Mouse (Mus musculus) mouse embryonic stem cell (cell line): Measurements from ENCODE around the gene Ankar.

Experiments used
- in situ Hi-C, 2 experiments: fragments of 300-500 bp; cut with MboI; formaldehyde crosslinking; loops; 1 replicate in 1 of 2; 3 replicates in 1 of 2; pipeline ENCODE4 v1.14.3; 2019 to 2020; ENCODE audit warnings: low sequenced_read_pairs in 2 of 2, low pct_unique_long_range_greater_than_20kb in 1 of 2, mixed read lengths in 1 of 2; ENCODE audit not compliant: unreplicated experiment in 1 of 2

The Ankar gene

GRCm38 (mm10) chr1:72700479-72700878 lies at the start of gene Ankar:
Gene Ankar (minus strand): TSS chr1:72700579.
- in situ Hi-C loops: no loop called here

GRCm38 (mm10) chr1:72746382-72746781 lies 46.0 kb upstream of the Ankar start:
- in situ Hi-C loops: loop anchor here in 1 of 2 experiments (25.0 kb wide), 1 partner anchor 516 kb away; no protein-coding TSS in a partner anchor

GRCm38 (mm10) chr1:72744816-72745506 lies 44.6 kb upstream of the Ankar start:
- in situ Hi-C loops: loop anchor here in 1 of 2 experiments (25.0 kb wide), 1 partner anchor 517 kb away; no protein-coding TSS in a partner anchor

GRCm38 (mm10) chr1:72741406-72741805 lies 41.0 kb upstream of the Ankar start:
- in situ Hi-C loops: loop anchor here in 1 of 2 experiments (25.0 kb wide), 1 partner anchor 521 kb away; no protein-coding TSS in a partner anchor

- in situ Hi-C loops: loop anchor here in 1 of 2 experiments (25.0 kb wide), 1 partner anchor 523 kb away; no protein-coding TSS in a partner anchor
Measured at GRCm38 (mm10) chr1:72739681-72740063, 39.3 kb upstream of the Ankar start.

GRCm38 (mm10) chr1:72738946-72739680 lies 38.7 kb upstream of the Ankar start:
- in situ Hi-C loops: loop anchor here in 1 of 2 experiments (25.0 kb wide), 1 partner anchor 523 kb away; no protein-coding TSS in a partner anchor

- in situ Hi-C loops: loop anchor here in 1 of 2 experiments (25.0 kb wide), 1 partner anchor 526 kb away; no protein-coding TSS in a partner anchor
Measured at GRCm38 (mm10) chr1:72736397-72737125, 36.2 kb upstream of the Ankar start.

GRCm38 (mm10) chr1:72733191-72733691 lies 32.9 kb upstream of the Ankar start:
- in situ Hi-C loops: loop anchor here in 1 of 2 experiments (25.0 kb wide), 1 partner anchor 529 kb away; no protein-coding TSS in a partner anchor

GRCm38 (mm10) chr1:72730126-72730525 lies 29.7 kb upstream of the Ankar start:
- in situ Hi-C loops: loop anchor here in 1 of 2 experiments (25.0 kb wide), 1 partner anchor 532 kb away; no protein-coding TSS in a partner anchor

GRCm38 (mm10) chr1:72728781-72729180 lies 28.4 kb upstream of the Ankar start:
- in situ Hi-C loops: loop anchor here in 1 of 2 experiments (25.0 kb wide), 1 partner anchor 534 kb away; no protein-coding TSS in a partner anchor

- in situ Hi-C loops: loop anchor here in 1 of 2 experiments (25.0 kb wide), 1 partner anchor 536 kb away; no protein-coding TSS in a partner anchor
Measured at GRCm38 (mm10) chr1:72725941-72726340, 25.6 kb upstream of the Ankar start.

- in situ Hi-C loops: no loop called here
Measured at GRCm38 (mm10) chr1:72724354-72724753, 24.0 kb upstream of the Ankar start.

- in situ Hi-C loops: no loop called here
Measured at GRCm38 (mm10) chr1:72722646-72723045, 22.3 kb upstream of the Ankar start.

- in situ Hi-C loops: no loop called here
Measured at GRCm38 (mm10) chr1:72720115-72720725, 19.8 kb upstream of the Ankar start.

- in situ Hi-C loops: loop anchor here (5.0 kb wide), 2 partner anchors 128 to 133 kb away; no protein-coding TSS in a partner anchor
Measured at GRCm38 (mm10) chr1:72718846-72719245, 18.5 kb upstream of the Ankar start.

GRCm38 (mm10) chr1:72717540-72717939 lies 17.2 kb upstream of the Ankar start:
- in situ Hi-C loops: loop anchor here (5.0 kb wide), 2 partner anchors 130 to 135 kb away; no protein-coding TSS in a partner anchor

- in situ Hi-C loops: loop anchor here (5.0 kb wide), 2 partner anchors 130 to 135 kb away; no protein-coding TSS in a partner anchor
Measured at GRCm38 (mm10) chr1:72716926-72717325, 16.5 kb upstream of the Ankar start.
